Mouse (Mus musculus) kidney, embryonic 15.5 days (tissue): ENCODE measurements around the gene Fgfr2. TPM values are rescaled to one million over a fixed set of nuclear protein-coding genes. Genes with fewer than 3 reads are reported as not detected.

Experiments
- ATAC-seq: fragments of 200-750 bp; cut with Nextera tagmentation; replicated peaks from 2 replicates; pipeline ENCODE4 v1.8.0; 2017; ENCODE audit warnings: moderate TSS enrichment; ENCODE audit not compliant: low FRiP score
- H3K27ac ChIP-seq: fragments of 300-500 bp; sonication (generic); 2 replicates; pipeline ENCODE4 v1.5.1; 2015; ENCODE audit warnings: mild to moderate bottlenecking, inconsistent platforms
- H3K27me3 ChIP-seq: fragments of 300-500 bp; sonication (generic); 2 replicates; pipeline ENCODE4 v1.6.1; 2015; ENCODE audit warnings: inconsistent platforms
- H3K36me3 ChIP-seq: fragments of 300-500 bp; sonication (generic); 2 replicates; pipeline ENCODE4 v1.6.1; 2015; ENCODE audit warnings: inconsistent platforms
- H3K4me1 ChIP-seq: fragments of 300-500 bp; sonication (generic); 2 replicates; pipeline ENCODE4 v1.6.1; 2015; ENCODE audit warnings: inconsistent platforms
- H3K4me2 ChIP-seq: fragments of 300-500 bp; sonication (generic); 2 replicates; pipeline ENCODE4 v1.6.1; 2015; ENCODE audit warnings: moderate library complexity, mild to moderate bottlenecking, inconsistent platforms
- H3K4me3 ChIP-seq: fragments of 300-500 bp; sonication (generic); replicated peaks from 2 replicates; pipeline ENCODE4 v1.5.1; 2015; ENCODE audit warnings: mild to moderate bottlenecking, inconsistent platforms
- H3K9ac ChIP-seq: fragments of 300-500 bp; sonication (generic); 2 replicates; pipeline ENCODE4 v1.6.1; 2015; ENCODE audit warnings: mild to moderate bottlenecking, inconsistent platforms
- H3K9me3 ChIP-seq: fragments of 300-500 bp; sonication (generic); replicated peaks from 2 replicates; pipeline ENCODE4 v1.6.1; 2016; ENCODE audit warnings: inconsistent platforms
- WGBS: fragments of 180-500 bp; shearing (Covaris S2); methylation state at CpG from one replicate; pipeline ENCODE4 v1.1.7; 2015; ENCODE audit warnings: mixed read lengths; 5-methylcytosine and 5-hydroxymethylcytosine counted together
- polyA plus RNA-seq: library from polyadenylated mRNA; unstranded; fragments of >200 nt; fragmentation: Nextera tagmentation; extraction: Ambion mirVana; gene quantifications from 2 replicates; pipeline ENCODE4 v1.2.1, GENCODE M21; 2015

Gene Fgfr2
- polyA plus RNA-seq, 1 experiment from 2014 or later, result 104 TPM

DNA sequence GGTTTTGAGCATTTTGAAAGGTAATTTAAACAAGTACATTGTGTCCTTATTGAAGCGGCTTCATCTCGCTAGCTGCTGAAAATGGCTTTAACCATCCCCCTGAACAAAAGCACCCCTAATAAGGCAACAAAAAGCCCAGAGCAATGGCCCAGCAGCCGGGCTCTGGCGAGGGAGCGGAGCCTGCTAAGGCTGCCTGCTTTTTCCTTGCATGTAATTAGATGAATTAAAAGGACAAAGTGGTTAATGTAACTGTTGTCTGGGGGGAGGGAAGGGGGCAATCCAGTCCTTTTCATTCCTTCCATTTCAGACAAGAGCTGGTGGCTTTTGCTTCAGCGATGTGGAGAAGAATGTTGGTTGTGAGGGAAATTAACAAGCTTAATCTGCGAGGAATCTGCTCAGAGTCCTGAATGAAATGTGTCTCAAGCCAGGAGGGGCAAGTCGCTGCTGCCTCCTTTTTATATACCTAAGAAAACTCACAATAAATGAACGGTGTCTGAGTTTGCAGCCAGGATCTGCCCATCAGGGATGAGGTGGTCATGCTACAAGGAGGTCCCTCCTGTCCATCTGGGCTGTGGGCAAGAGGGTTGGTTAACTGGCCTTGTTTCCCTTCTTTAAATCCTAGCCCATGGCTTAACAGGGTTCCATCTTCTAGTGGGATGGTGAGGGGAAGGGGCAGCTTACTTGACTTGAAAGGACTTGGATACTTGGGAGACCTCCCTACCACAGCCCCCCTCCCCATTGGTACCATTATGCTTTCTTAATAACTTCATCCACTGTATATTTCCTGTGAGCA, 1400.2 kb downstream of the Fgfr2 start:
- Histone ChIP-seq H3K4me2 (no peak overlapping the region), H3K9ac (no peak overlapping the region), H3K27me3 (peaks cover 28% of the 10 kb centered on the region), H3K4me1 (no peaks in the 10 kb centered on the region), H3K9me3 (no peaks in the 10 kb centered on the region), H3K36me3 (no peaks in the 10 kb centered on the region), H3K4me3 (no peak overlapping the region), H3K27ac (no peak overlapping the region)
- 21% methylated on average over 9 of the region's 9 CpGs for WGBS
- ATAC-seq, result no peak

DNA sequence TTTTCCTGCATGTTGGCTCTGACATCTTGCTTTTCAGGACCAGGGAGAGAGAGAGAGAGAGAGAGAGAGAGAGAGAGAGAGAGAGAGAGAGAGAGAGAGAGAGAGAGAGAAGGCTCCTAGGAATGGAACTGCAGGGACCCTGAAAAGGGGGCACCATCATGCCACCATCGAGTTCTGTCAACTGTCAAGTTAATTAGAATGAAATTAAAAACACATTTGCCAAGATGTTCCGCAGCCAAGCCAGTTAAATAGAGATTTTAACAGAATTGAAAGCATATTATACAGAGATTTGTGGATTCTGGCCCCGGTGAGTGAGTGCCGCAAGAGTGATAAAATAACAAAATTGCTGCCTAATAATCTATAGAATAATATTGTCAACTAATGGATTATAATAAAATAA, 1400.8 kb downstream of the Fgfr2 start:
- Histone ChIP-seq H3K4me2 (no peak overlapping the region), H3K36me3 (no peaks in the 10 kb centered on the region), H3K27me3 (peaks cover 28% of the 10 kb centered on the region), H3K4me3 (no peak overlapping the region), H3K9ac (no peak overlapping the region), H3K27ac (no peak overlapping the region), H3K4me1 (no peaks in the 10 kb centered on the region), H3K9me3 (no peaks in the 10 kb centered on the region)
- ATAC-seq, result no peak
- 64% methylated on average over 4 of the region's 4 CpGs for WGBS

GRCm38 (mm10) chr7:131718280-131718679, 1404.9 kb downstream of the Fgfr2 start:
- Histone ChIP-seq H3K36me3 (no peaks in the 10 kb centered on the region), H3K9ac (no peak overlapping the region), H3K27ac (no peak overlapping the region), H3K4me3 (no peak overlapping the region), H3K27me3 (peaks cover 25% of the 10 kb centered on the region), H3K4me1 (no peaks in the 10 kb centered on the region), H3K9me3 (no peaks in the 10 kb centered on the region), H3K4me2 (no peak overlapping the region)
- 43% methylated on average over 3 of the region's 3 CpGs for WGBS
- ATAC-seq, result no peak

GRCm38 (mm10) chr7:131713076-131713475, 1410.1 kb downstream of the Fgfr2 start:
- no peak for ATAC-seq

DNA sequence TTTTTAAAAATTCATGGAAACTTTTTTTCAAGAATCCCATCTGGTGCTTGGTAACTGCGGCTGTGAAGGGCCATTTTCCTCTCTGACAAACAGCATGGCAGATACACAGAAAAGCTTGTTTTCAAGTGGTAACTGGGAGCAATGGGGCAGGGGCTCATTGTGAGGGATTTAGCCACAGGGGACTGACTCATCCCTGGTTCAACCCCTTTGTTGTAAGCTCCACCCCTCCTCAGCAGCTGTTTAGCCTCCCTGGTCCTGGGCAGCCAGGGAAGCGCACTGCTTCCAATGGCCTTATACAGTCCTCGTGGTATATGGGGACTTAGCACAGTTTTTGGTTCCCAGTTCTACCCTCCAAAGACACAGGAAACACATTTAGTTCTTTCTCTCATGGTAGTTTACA, 1426.3 kb downstream of the Fgfr2 start:
- Histone ChIP-seq H3K9ac (no peak overlapping the region), H3K4me3 (no peak overlapping the region), H3K9me3 (no peaks in the 10 kb centered on the region), H3K4me2 (no peak overlapping the region), H3K27me3 (no peaks in the 10 kb centered on the region), H3K27ac (no peak overlapping the region), H3K4me1 (no peaks in the 10 kb centered on the region), H3K36me3 (no peaks in the 10 kb centered on the region)
- no peak for ATAC-seq
- 39% methylated on average over 3 of the region's 3 CpGs for WGBS

More at GRCm38 (mm10) chr7:131713076-131713475, 1410.1 kb downstream of the Fgfr2 start:
- H3K27ac ChIP-seq, result no peak overlapping the region
- H3K9ac ChIP-seq, result no peak overlapping the region
- H3K4me2 ChIP-seq, result no peak overlapping the region
- H3K27me3 ChIP-seq, result no peaks in the 10 kb centered on the region
- H3K36me3 ChIP-seq, result no peaks in the 10 kb centered on the region
- WGBS, result 85% methylated on average over 9 of the region's 9 CpGs
- no peak overlapping the region for H3K4me3 ChIP-seq
- H3K9me3 ChIP-seq, result no peaks in the 10 kb centered on the region
- H3K4me1 ChIP-seq, result no peaks in the 10 kb centered on the region

GRCm38 (mm10) chr7:131687324-131687723, 1435.8 kb downstream of the Fgfr2 start:
- Histone ChIP-seq H3K9ac (no peak overlapping the region), H3K4me1 (no peaks in the 10 kb centered on the region), H3K4me3 (no peak overlapping the region), H3K27me3 (no peaks in the 10 kb centered on the region), H3K36me3 (no peaks in the 10 kb centered on the region), H3K9me3 (no peaks in the 10 kb centered on the region), H3K27ac (no peak overlapping the region), H3K4me2 (no peak overlapping the region)
- no peak for ATAC-seq
- WGBS, result 74% methylated on average over 1 of the region's 1 CpGs

GRCm38 (mm10) chr7:131677126-131677525, 1446.0 kb downstream of the Fgfr2 start:
- no peak overlapping the region for H3K4me3 ChIP-seq
- no peak overlapping the region for H3K4me2 ChIP-seq
- 90% methylated on average over 2 of the region's 2 CpGs for WGBS
- ATAC-seq, result no peak
- no peaks in the 10 kb centered on the region for H3K4me1 ChIP-seq
- H3K27ac ChIP-seq, result no peak overlapping the region
- no peaks in the 10 kb centered on the region for H3K9me3 ChIP-seq
- H3K36me3 ChIP-seq, result no peaks in the 10 kb centered on the region
- H3K9ac ChIP-seq, result no peak overlapping the region
- H3K27me3 ChIP-seq, result no peaks in the 10 kb centered on the region

- H3K4me2 ChIP-seq, result no peak overlapping the region
- no peak overlapping the region for H3K27ac ChIP-seq
- 38% methylated on average over 6 of the region's 6 CpGs for WGBS
- H3K4me3 ChIP-seq, result no peak overlapping the region
- ATAC-seq, result no peak
- H3K4me1 ChIP-seq, result no peaks in the 10 kb centered on the region
- H3K9me3 ChIP-seq, result no peaks in the 10 kb centered on the region
- H3K9ac ChIP-seq, result no peak overlapping the region
- H3K27me3 ChIP-seq, result no peaks in the 10 kb centered on the region
- no peaks in the 10 kb centered on the region for H3K36me3 ChIP-seq
These were observed 1452.6 kb downstream of the Fgfr2 start for GRCm38 (mm10) chr7:131670586-131670985.

GRCm38 (mm10) chr7:131669326-131669725, 1453.8 kb downstream of the Fgfr2 start:
- Histone ChIP-seq H3K9ac (no peak overlapping the region), H3K4me1 (no peaks in the 10 kb centered on the region), H3K4me3 (no peak overlapping the region), H3K4me2 (no peak overlapping the region), H3K27me3 (no peaks in the 10 kb centered on the region), H3K9me3 (no peaks in the 10 kb centered on the region), H3K27ac (no peak overlapping the region), H3K36me3 (no peaks in the 10 kb centered on the region)
- 83% methylated on average over 4 of the region's 4 CpGs for WGBS
- ATAC-seq, result no peak

DNA sequence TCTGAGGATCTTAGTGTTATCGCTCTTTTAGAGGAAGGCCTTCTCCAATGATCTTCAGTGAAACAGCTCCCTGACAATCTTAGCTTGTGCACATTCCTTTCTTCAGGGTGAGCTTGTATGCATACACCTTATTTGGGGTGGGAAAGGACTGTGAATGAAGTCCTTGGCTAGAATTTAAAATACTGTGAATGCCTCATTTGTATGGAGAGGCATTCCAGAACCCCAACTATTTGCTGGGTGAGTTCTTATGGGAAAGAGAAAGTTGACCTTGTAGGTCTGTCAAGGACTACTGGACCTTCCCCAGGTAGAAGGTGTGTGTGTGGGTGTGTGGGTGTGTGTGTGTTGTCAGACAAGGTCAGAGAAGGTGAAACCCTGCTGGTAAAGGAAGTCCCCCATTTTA, 1462.4 kb downstream of the Fgfr2 start:
- ATAC-seq, result no peak
- no peaks in the 10 kb centered on the region for H3K36me3 ChIP-seq
- H3K27me3 ChIP-seq, result no peaks in the 10 kb centered on the region
- 94% methylated on average over 1 of the region's 1 CpGs for WGBS
- no peak overlapping the region for H3K9ac ChIP-seq
- H3K4me3 ChIP-seq, result no peak overlapping the region
- no peak overlapping the region for H3K27ac ChIP-seq
- no peak overlapping the region for H3K4me2 ChIP-seq
- no peaks in the 10 kb centered on the region for H3K4me1 ChIP-seq
- H3K9me3 ChIP-seq, result no peaks in the 10 kb centered on the region

- Histone ChIP-seq H3K27me3 (peaks cover 7% of the 10 kb centered on the region; the same call in 1 of the 2 replicates), H3K27ac (no peak overlapping the region), H3K9me3 (no peaks in the 10 kb centered on the region), H3K4me3 (no peak overlapping the region), H3K9ac (no peak overlapping the region), H3K4me2 (no peak overlapping the region), H3K36me3 (no peaks in the 10 kb centered on the region), H3K4me1 (no peaks in the 10 kb centered on the region)
- no peak for ATAC-seq
- 40% methylated on average over 7 of the region's 7 CpGs for WGBS
These were observed 1467.1 kb downstream of the Fgfr2 start for GRCm38 (mm10) chr7:131656017-131656416.

DNA sequence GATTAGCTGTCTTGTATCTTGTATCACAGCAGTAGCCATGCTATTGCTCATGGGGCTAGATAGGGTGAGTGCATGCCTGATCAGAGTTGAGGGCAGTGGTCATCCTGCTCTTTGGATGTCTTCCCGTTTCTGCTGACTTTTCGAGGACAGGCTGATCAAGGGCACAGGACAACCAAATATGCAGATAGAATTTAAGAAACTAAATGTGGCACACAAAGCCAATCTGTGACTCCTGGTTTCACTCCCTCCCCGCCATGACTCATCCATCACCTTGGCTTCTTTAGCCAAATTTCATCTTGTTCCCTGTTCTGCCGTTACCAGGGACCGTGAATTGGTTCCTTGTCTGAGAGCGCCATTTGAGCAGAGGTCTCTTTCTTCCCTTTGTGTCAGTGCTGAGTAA, 1469.7 kb downstream of the Fgfr2 start:
- H3K9me3 ChIP-seq, result no peaks in the 10 kb centered on the region
- ATAC-seq, result no peak
- H3K9ac ChIP-seq, result no peak overlapping the region
- peaks cover 7% of the 10 kb centered on the region; the same call in 1 of the 2 replicates for H3K4me1 ChIP-seq
- H3K27ac ChIP-seq, result no peak overlapping the region
- peaks cover 17% of the 10 kb centered on the region; the same call in 1 of the 2 replicates for H3K27me3 ChIP-seq
- 81% methylated on average over 6 of the region's 6 CpGs for WGBS
- no peak overlapping the region for H3K4me3 ChIP-seq
- H3K36me3 ChIP-seq, result no peaks in the 10 kb centered on the region
- H3K4me2 ChIP-seq, result no peak overlapping the region
